Mouse (Mus musculus) megakaryocyte, embryonic 14.5 days (primary cell): Measurements from ENCODE around the gene Hist1h4j.

Experiments
- FLI1 ChIP-seq: IDR thresholded peaks from 2 replicates; pipeline ENCODE4 v1.6.1; 2012; ENCODE audit warnings: low read length, inconsistent platforms, mixed read lengths
- GATA1 ChIP-seq: IDR thresholded peaks from 3 replicates; pipeline ENCODE4 v1.6.1; 2012; ENCODE audit warnings: mixed read lengths, low read length, inconsistent platforms, borderline replicate concordance

DNA sequence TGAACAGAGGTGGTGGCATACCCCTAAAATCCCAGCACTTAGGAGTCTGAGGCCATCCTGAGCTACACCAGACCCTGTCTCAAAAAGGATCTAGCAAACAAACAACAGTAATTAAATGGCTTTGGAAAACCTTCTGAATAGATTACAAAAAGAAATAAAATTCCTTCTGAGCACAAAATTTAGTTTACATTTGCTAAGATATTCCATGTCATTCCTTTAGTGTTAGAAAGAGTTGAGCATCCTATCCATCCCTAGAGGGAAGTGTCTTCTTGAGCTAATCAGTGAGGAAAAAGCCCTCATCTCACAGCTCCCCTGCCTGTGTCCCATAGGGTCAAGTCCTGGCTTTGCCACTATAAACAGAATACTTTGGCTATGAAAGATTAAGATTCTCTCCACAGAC is 37.1 kb upstream of the Hist1h4j start, which contains the start of gene Olfr1359:
- no peak for TF ChIP-seq GATA1
- no peak for TF ChIP-seq FLI1
